ENCODE assay signal across 19 mouse cellular contexts in genomic region chr19:39785458-39785857, GRCm38 (mm10). TPM values are rescaled to one million over a fixed set of nuclear protein-coding genes. Genes with fewer than 3 reads are reported as not detected.
DNase-seq lines count a peak whose midpoint lies in the region; ATAC-seq and TF ChIP-seq lines count a peak whose summit lies in the region.
"Not testable (repeated sequence)": the region's sequence is repeated elsewhere in the genome, so short reads cannot be mapped to it uniquely, and the experiment has no call there.
"Had no signal": no experiment of that assay in that cellular context is flagged by ENCODE, and none has a peak within 500 bp of the region (broad histone marks: within the 10 kb centered on the region; RNA-seq: fewer than 3 reads in every experiment).

No protein-coding gene starts in this region.

- H3K9me3 ChIP-seq in intestine, postnatal 0 days (ENCODE audit: control insufficient read depth), result not testable (repeated sequence)

- not testable (repeated sequence) for ATAC-seq in intestine, postnatal 0 days

- not testable (repeated sequence) for H3K36me3 ChIP-seq in intestine, postnatal 0 days (ENCODE audit: control insufficient read depth, insufficient read depth)

- not testable (repeated sequence) for H3K9ac ChIP-seq in intestine, postnatal 0 days (ENCODE audit: low read depth, low read length)

- H3K27ac ChIP-seq in intestine, postnatal 0 days (ENCODE audit: low read depth, low read length), result not testable (repeated sequence)

- peak; percentile 2 for DNase-seq in 3T3-L1 (ENCODE audit: low read depth, low spot score)
- DNase-seq in ES-CJ7 (ENCODE audit: low read depth, low spot score), result peak; percentile 11
- peak; percentile 38 for DNase-seq in R1 (ENCODE audit: low read depth, low spot score)
- peak; percentile 34 for DNase-seq in kidney, adult 18-20 months
- DNase-seq in kidney, adult 8-10 months, result peak; percentile 1 to 59
- peak; percentile 11 to 64 for DNase-seq in kidney, postnatal 36 days

- 75% methylated on average over 2 of the region's 2 CpGs for WGBS in intestine, postnatal 0 days

- TF ChIP-seq CTCF in intestine, postnatal 0 days (IDR thresholded peaks at IDR 0.05; ENCODE audit: low read depth), result peak; percentile 53

- H3K4me3 ChIP-seq in intestine, postnatal 0 days (ENCODE audit: low read depth, low read length), result not testable (repeated sequence)

- not testable (repeated sequence) for H3K4me2 ChIP-seq in intestine, postnatal 0 days (replicated peaks; ENCODE audit: low read depth)

- not testable (repeated sequence) for H3K4me1 ChIP-seq in intestine, postnatal 0 days (replicated peaks; ENCODE audit: control insufficient read depth, insufficient read depth, low read length)

- H3K27me3 ChIP-seq in intestine, postnatal 0 days (replicated peaks; ENCODE audit: control insufficient read depth, insufficient read depth, low read length), result not testable (repeated sequence)

RNA-seq across cellular contexts. Expression of gene Cyp2c40, which starts 27.2 kb away (rescaled TPM):
- 0.18 and 0.30 TPM in 2 replicates for polyA plus RNA-seq in intestine, postnatal 0 days (2015; fragmentation: Nextera tagmentation; extraction: Ambion mirVana)
- polyA plus RNA-seq: activated CD4-positive, CD25-positive, alpha-beta regulatory T cell, adult 4 months; C2C12; cerebellum, adult 2 months; cortical plate, adult 2 months; embryonic facial prominence, embryonic 10.5 days; embryonic facial prominence, embryonic 12.5 days; embryonic facial prominence, embryonic 14.5 days; forebrain, embryonic 11.5 days; forebrain, embryonic 13.5 days; forebrain, embryonic 15.5 days; forebrain, postnatal 0 days; Patski had no signal

RNA-seq across cellular contexts. Expression of gene Cyp2c68, which starts 44.6 kb away (rescaled TPM):
- polyA plus RNA-seq in intestine, postnatal 0 days (2015; fragmentation: Nextera tagmentation; extraction: Ambion mirVana), result 99.5 and 101 TPM in 2 replicates
- polyA plus RNA-seq: activated CD4-positive, CD25-positive, alpha-beta regulatory T cell, adult 4 months; C2C12; cerebellum, adult 2 months; cortical plate, adult 2 months; embryonic facial prominence, embryonic 10.5 days; embryonic facial prominence, embryonic 12.5 days; embryonic facial prominence, embryonic 14.5 days; forebrain, embryonic 11.5 days; forebrain, embryonic 13.5 days; forebrain, embryonic 15.5 days; forebrain, postnatal 0 days; Patski had no signal
